Mouse (Mus musculus): ENCODE results near the gene Efl1.

DNA sequence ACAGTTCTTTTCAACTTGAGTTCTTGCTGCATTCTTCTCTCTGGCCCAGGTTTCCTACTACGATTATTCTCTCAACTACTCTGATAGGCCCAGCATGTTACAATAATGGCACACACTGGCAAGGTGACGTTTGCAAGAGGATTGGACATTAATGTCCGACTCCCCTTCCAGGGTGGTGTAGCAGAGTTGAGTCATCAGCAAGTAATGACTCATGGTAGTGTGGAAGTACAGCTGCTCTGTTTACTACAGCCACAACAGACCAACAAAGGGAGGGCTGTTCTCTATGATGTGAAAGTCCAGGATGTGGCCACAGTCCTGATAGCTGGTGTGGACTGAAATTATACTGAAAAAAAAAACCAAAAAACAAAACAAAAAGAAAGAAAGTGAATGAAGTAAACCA lies 16.2 kb downstream of the Efl1 start:
- no peak for TF ChIP-seq CTCF (IDR thresholded peaks at IDR 0.05; ENCODE audit: control insufficient read depth, insufficient read depth, low read length)
- no peak for TF ChIP-seq POLR2A (IDR thresholded peaks at IDR 0.05; ENCODE audit: borderline replicate concordance, control insufficient read depth, low read depth, low read length)

All from bone marrow, adult 2 months (tissue).